Mouse (Mus musculus) ZHBTc4 (cell line): ENCODE measurements at regions not wholly inside any gene's neighbourhood (a gene's known extent, or its start where the extent isn't known, plus 50 kb on each side); places are given as distances from the start of the nearest gene placed in this dataset.
"Not testable (repeated sequence)": the region's sequence is repeated elsewhere in the genome, so short reads cannot be mapped to it uniquely, and the experiment has no call there.

ENCODE experiments used
- DNase-seq: peaks from one replicate; pipeline ENCODE4 v3.0.0-alpha.2; 2011; ENCODE audit warnings: low read depth, low spot score

GRCm38 (mm10) chrX:50602461-50602875, 174.2 kb upstream of the Olfr1324 start:
- DNase-seq: peak; percentile 49

DNA sequence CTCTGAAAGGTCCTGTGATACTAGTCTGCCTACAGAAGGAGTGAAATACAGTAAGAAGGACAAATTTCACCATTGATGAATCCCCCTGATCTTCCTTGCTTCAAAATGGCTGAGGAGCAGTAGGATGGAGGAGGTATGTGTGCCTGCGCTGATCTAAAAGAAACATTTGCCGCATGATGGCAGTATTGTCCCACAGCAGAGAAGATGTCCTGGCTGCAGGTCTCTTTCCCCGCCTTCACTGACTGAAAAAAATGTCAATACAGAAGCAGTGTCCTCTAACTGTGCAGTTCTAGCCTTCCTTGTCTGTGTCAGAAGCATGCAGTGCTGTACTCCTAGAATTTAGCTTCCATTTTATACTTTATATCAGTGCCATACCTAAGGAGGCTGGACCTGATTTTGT, 172.0 kb upstream of the Olfr1324 start:
- peak; percentile 83 for DNase-seq

GRCm38 (mm10) chrX:50599780-50600179, 171.5 kb upstream of the Olfr1324 start:
- peak; percentile 69 for DNase-seq

GRCm38 (mm10) chrX:50597626-50598025, 169.3 kb upstream of the Olfr1324 start:
- DNase-seq: not testable (repeated sequence)

GRCm38 (mm10) chrX:50597105-50597504, 168.8 kb upstream of the Olfr1324 start:
- DNase-seq: peak; percentile 84

DNA sequence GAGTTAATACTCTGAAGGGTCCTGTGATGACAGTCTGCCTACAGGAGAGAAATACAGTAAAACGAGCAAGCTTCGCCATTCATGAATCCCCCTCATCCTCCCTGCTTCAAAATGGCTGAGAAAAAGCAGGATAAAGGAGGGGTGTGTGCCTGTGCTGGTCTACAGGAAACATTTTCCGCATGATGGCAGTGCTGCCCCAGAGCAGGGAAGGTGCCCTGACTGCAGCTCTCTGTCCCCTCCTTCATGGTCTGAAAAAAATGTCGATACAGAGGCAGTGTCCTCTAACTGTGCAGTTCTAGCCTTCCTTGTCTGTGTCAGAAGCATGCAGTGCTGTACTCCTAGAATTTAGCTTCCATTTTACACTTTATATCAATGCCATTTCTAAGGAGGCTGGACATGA, 166.7 kb upstream of the Olfr1324 start:
- DNase-seq: not testable (repeated sequence)

GRCm38 (mm10) chrX:50591477-50591876, 163.2 kb upstream of the Olfr1324 start:
- DNase-seq: peak; percentile 69

DNA sequence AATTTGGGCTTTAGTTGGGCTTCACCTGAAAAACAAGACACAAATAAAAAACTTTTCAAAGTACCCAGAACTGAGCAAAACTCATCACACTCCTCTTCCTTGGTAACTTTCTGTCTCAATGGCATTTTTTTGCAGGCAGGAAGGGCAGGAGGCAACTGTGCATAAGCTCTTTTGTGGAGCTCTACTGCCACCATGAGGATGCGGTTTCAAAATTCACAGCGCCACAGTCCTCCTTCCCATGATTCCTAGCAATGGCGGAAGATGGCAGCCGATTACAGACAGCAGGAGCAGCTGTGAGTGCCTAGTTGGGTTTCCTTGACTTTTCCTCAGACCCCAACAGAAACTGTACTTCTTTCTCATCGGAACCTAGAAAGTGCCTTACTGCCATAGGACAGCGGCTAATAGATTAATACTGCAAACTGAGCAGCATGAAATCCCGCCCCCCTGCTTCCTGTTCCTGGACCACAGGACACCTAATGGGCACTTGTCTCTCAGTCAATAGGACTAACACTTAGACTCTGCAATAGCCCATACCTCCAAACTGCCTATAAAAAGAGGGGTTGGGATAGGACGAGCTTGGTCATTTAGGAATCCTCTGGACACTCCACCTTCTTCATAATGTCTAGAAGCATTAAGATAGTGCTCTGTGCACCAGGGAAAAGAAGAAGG, 162.5 kb upstream of the Olfr1324 start:
- DNase-seq: peak; percentile 78

GRCm38 (mm10) chrX:50588892-50589291, 160.6 kb upstream of the Olfr1324 start:
- DNase-seq: no peak

DNA sequence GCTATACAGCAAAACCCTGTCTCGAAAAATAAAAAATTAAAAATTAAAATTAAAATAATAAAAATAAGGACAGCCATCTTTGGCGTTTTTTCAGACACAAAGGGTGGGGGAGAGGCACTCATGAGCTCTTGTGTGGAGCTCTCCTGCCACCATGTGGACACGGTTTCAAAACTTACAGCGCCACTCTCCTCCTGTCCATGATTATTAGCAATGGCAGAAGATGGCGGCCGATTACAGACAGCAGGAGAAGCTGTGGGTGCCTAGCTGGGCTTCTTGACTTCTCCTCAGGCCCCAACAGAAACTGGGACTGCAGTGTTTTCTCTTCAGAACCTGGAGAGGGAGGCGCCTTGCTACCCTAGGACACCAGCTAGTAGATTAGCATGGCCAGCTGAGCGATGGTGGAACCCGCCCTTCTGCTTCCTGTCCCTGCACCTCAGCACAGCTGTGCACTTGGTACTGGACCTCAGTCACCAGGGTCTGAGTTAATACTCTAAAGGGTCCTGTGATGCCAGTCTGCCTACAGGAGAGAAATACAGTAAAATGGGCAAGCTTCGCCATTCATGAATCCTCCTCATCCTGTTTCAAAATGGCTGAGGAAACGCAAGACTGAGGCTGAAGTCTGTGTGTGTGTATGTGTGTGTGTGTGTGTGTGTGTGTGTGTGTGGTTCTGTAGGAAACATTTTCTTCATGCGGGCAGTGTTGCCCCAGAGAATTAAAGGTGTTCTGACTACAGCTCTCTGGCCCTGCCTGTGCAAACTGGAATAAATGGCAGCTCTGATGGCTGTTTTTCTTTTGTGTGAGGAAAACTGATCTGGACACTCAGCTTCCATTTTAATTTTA, 155.7 kb upstream of the Olfr1324 start:
- peak; percentile 73 for DNase-seq

GRCm38 (mm10) chrX:50580200-50580599, 151.9 kb upstream of the Olfr1324 start:
- DNase-seq: peak; percentile 77

- DNase-seq: peak; percentile 81
Measured at GRCm38 (mm10) chrX:50576824-50577223, 148.5 kb upstream of the Olfr1324 start.

DNA sequence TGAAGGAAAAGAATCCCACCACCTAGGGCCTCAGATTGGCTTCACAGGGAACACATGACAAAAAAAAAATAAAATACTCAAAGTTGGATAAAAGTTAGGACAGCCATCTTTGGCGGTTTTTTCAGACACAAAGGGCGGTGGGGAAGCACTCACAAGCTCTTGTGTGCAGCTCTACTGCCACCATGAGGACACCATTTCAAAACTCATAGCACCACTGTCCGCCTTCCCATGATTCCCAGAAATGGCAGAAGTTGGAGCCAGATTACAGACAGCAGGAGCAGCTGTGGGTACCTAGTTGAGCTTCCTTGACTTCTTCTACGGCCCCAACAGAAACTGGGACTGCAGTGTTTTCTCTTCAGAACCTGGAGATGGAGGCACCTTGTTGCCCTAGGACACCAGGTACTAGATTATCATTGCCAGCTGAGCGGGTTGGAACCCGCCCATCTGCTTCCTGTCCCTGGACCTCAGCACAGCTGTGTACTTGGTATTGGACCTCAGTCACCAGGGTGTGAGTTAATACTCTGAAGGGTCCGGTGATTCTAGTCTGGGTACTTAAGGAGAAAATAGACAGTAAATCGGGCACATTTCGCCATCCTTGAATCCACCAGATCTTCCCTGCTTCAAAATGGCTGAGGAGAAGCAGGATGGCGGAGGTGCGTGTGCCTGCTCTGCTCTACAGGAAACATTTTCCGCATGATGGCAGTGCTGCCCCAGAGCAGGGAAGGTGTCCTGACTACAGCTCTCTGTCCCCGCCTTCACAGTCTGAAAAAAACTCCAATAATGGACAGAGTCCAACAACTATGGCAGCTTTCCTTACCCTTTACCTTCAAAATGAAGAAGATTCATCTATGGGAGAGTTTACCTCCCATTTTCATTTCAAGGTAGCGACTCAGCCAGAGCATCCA, 144.1 kb upstream of the Olfr1324 start:
- DNase-seq: peak; percentile 84

DNA sequence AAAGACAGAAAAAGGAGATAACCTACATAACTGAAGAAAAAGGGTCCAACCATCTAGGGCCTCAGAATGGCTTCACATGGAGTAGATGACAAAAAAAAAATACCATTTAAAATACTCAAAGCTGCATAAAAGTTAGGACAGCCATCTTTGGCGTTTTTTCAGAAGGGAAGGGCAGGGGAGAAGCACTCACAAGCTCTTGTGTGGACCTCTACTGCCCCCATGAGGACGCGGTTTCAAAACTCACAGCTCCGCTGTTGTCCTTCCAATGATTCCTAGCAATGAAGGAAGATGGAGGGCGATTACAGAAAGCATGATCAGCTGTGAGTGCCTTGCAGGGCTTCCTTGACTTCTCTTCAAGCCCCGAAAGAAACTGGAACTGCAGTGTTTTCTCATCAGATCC, 140.8 kb upstream of the Olfr1324 start:
- peak; percentile 69 for DNase-seq

GRCm38 (mm10) chrX:50566345-50566744, 138.0 kb upstream of the Olfr1324 start:
- peak; percentile 86 for DNase-seq

DNA sequence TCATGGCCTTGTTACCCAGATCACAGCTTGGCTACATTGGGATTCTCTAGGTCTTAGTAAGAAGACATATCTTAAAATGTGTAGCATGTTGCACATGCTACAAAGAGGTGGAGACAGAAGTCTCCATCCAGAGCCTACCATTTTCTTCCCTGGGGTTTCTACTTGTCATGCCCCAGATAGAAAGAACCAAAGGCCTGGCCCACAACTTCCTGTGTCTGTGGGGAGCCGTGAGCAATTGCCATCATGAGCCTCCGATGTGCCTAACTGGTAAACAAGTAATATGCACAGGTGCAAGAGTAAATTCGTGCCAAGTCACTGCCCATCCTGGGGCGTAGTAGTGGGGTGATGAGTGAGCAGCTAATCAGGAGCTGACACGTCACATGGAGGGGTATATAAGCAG, 136.7 kb upstream of the Olfr1324 start:
- not testable (repeated sequence) for DNase-seq

GRCm38 (mm10) chrX:50560915-50561314, 132.6 kb upstream of the Olfr1324 start:
- peak; percentile 83 for DNase-seq

GRCm38 (mm10) chrX:50550297-50550696, 122.0 kb upstream of the Olfr1324 start:
- peak; percentile 79 for DNase-seq

DNA sequence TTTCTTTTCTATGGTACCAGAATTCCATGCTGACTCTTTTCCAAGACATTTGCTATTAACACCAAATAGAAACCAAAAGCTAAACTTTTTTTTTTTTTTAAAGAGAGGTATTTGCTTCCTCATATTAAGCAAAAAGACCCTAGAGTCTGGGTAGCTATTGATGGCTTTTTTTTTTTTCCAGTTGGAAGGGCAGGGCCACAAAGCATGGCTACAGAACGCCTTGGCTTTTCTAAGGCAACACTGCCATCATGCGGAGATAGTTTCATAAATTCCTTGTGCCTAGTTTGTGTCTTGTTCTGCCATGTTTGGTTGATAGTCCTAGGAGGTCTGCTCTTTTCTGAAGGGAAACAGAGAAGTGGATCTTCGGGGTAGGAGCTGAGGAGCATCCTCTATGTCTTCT, 121.4 kb upstream of the Olfr1324 start:
- DNase-seq: peak; percentile 76

GRCm38 (mm10) chrX:50537785-50538159, 109.5 kb upstream of the Olfr1324 start:
- not testable (repeated sequence) for DNase-seq

- peak; percentile 61 for DNase-seq
Measured at GRCm38 (mm10) chrX:50537122-50537784, 109.0 kb upstream of the Olfr1324 start.
